Mouse (Mus musculus) left cerebral cortex, postnatal 4 days (tissue): ENCODE data around the gene Ciita. TPM values are rescaled to one million over a fixed set of nuclear protein-coding genes. Genes with fewer than 3 reads are reported as not detected.

Source experiments
- DNase-seq: peaks from one replicate; pipeline ENCODE4 v3.0.0-alpha.2; 2022
- intact Hi-C: fragments of 180-260 bp; cut with DNase I; formaldehyde crosslinking; loops from one replicate; pipeline ENCODE4 v1.15.1; 2025
- total RNA-seq, 2 experiments: library from RNA; stranded (reverse); gene quantifications; 2 replicates each; pipeline ENCODE4 v1.2.3; 2021

Gene Ciita
- total RNA-seq, 2 experiments from 2014 or later: 0.10 TPM; not detected in 1

DNA sequence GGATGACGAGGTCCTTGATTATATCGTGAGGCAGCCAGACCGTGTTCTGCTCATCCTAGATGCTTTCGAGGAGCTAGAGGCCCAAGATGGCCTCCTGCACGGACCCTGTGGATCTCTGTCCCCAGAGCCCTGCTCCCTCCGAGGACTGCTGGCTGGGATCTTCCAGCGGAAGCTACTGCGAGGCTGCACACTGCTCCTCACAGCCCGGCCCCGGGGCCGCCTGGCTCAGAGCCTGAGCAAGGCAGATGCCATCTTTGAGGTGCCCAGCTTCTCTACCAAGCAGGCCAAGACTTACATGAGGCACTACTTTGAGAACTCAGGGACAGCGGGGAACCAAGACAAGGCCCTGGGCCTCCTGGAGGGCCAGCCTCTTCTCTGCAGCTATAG lies 31.3 kb downstream of the Ciita start:
- intact Hi-C loops: no loop called here
- DNase-seq: peak; percentile 53

DNA sequence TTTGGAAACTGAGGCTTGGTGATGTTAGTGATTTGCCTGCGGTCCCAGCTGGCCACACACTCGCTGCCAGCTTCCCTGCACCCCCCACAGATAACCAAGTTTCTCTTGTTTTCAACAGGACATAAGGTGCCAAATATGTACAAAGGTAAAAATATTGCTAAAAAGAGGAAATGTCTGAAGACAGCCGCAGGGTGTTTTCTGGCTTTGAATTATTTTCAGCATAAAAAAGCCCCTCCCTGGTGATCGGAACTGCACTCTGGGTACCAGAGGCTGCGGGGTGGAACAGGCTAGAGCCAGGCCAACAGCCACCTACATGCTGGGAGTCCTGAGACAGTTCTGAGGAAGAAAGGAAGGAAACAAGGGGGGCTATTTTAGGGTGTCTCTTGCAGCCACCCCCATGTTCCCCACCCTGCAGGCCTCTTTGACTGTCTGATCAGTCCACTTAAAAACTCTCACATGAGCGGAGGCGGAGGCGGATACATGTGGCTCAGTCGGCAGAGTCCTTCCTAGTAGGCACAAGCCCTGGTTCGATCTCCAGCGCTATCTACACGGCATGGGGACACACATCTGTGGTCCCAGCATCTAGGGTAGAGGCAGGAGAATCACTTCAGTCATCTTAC lies 36.2 kb downstream of the Ciita start:
- intact Hi-C loops: no loop called here

DNA sequence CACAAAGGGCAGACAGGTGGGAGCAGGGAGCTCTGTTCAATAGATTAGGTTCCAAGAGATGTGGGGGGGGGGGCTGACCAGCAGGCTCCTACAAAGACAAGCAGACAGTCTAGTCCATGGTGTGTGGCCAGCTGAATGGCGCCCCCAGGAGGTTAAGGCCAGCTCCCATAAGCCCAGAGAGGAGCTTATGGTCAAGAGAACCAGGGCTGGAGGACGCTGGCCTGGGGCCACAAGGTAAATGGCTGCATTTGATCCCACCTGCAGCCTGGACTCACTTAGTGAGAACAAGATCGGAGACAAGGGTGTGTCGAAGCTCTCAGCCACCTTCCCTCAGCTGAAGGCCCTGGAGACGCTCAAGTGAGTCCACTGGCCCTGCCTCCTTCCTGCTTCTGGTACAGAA lies 38.2 kb downstream of the Ciita start:
- no peak for DNase-seq
- intact Hi-C loops: no loop called here

More for the DNA sequence above, 36.2 kb downstream of the Ciita start:
- DNase-seq: no peak

DNA sequence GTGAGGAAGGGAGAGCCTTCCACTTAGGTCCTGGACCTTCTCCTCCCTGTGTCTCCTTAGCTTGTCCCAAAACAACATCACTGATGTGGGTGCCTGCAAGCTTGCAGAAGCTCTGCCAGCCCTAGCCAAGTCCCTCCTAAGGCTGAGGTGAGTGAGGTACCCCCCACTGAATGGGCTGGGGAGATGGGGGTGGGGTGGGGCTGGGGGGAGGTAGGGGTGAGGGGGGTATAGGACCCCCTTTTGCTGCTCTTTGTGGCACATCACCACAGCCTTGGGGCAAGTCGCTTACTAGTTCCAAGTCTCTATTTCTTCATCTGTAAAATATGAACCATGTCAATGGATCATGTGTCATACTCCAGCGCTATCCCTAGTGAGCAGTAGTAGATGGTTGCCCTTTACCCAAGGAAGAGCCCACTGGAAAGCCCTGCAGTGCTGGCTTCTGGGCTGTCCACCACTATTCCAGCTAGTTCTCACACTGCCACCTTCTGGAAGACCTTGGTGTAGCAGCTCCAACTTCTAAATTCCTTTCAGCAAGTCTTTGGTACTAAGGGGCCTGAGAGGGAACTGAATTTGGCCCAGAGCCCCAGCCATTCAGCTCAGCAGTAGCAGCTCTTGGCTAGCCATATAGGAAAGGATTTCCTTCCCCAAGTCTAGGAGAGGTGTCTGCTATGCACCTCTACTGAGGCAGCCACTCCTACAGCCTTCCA lies 41.2 kb downstream of the Ciita start:
- peak; percentile 86 for DNase-seq
- intact Hi-C loops: loop anchor here (5.0 to 10.0 kb wide), 3 partner anchors 104 to 426 kb away; no protein-coding TSS in a partner anchor

DNA sequence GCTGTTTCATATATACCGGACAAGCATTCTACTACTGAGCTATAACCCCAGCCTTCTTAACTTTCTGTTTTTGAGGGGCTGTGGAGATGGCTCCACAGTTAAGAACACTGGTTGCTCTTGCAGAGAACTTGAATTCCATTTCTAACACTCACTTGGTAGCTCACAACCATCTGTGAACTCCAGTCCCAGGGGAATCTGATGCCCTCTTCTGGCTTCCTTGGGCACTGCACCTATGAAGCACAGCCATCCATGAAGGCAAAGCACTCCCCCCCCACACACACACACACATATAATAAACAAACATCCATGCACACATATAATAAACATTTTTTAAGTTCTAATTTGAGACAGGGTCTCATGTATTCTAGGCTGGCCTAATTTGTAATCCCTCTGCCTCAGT lies 43.0 kb downstream of the Ciita start:
- intact Hi-C loops: loop anchor here (5.0 to 10.0 kb wide), 3 partner anchors 106 to 428 kb away; no protein-coding TSS in a partner anchor
- peak; percentile 76 for DNase-seq

DNA sequence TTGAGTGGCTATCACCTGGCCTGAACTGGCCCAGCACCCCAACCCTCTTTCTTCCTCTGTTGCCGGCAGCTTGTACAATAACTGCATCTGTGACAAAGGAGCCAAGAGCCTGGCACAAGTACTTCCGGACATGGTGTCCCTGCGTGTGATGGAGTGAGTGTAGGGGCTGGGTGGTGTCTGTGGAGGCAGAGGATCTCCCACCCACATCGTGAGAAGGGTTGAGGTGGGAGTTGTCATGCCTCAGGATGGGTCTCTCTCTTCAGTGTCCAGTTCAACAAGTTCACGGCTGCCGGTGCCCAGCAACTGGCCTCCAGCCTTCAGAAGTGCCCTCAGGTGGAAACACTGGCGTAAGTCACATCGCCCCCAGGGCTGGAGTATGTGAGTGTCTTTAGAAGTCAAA lies 43.8 kb downstream of the Ciita start:
- DNase-seq: no peak
- intact Hi-C loops: loop anchor here (5.0 to 10.0 kb wide), 3 partner anchors 106 to 429 kb away; no protein-coding TSS in a partner anchor

DNA sequence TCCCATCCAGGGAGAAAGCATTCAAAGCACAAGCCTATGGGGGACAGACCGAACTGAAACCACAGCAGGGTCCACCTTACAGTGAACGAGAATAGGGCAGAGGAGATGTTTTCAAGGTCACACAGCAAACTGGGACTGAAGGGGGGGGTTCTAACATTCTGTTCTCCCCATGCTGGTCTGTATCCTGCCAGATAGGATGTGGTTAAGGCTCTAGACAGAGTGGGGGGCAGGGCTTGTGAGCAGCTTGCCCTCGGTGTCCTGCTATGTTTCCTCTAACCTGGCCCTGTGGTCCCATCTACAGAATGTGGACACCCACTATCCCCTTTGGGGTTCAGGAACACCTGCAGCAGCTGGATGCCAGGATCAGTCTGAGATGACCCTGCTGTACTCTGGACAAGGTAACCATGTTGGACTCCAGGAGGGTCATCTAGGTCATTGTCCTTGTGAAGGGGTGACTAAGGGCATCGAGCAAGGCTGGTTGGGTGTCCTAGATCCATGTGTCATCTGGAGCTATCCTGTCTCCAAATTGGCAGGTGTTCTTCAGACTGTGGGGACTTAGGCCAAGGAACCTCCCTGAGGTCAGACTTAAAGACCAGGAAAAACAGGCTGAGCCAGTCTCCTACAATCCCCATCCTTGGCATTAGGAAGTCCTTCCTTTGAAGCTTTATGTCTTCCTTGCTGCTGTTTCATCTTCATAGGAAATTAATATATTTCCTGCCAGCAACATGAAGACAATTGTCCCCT lies 45.2 kb downstream of the Ciita start:
- no peak for DNase-seq
- intact Hi-C loops: loop anchor here (5.0 to 10.0 kb wide), 3 partner anchors 108 to 430 kb away; no protein-coding TSS in a partner anchor

DNA sequence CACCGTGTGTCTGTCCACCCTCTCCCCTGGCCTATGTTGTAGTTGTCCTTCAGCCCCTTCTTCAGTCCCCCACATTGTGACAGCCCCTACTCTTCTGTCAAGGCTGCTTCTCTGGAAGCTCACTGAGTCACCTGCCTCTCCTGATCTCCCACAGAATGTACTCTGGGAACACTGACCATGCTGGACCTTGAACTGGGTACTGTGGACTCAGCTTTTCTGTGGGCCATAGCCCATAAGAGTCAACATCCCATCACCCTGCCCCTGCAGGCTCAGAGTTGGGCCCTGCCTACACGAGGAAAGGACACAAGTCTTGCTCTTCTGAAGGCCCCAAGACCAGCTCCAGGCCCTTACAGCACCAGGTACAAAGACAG lies 45.7 kb downstream of the Ciita start:
- intact Hi-C loops: loop anchor here (10.0 kb wide), 1 partner anchor 431 kb away; no protein-coding TSS in a partner anchor
- no peak for DNase-seq

DNA sequence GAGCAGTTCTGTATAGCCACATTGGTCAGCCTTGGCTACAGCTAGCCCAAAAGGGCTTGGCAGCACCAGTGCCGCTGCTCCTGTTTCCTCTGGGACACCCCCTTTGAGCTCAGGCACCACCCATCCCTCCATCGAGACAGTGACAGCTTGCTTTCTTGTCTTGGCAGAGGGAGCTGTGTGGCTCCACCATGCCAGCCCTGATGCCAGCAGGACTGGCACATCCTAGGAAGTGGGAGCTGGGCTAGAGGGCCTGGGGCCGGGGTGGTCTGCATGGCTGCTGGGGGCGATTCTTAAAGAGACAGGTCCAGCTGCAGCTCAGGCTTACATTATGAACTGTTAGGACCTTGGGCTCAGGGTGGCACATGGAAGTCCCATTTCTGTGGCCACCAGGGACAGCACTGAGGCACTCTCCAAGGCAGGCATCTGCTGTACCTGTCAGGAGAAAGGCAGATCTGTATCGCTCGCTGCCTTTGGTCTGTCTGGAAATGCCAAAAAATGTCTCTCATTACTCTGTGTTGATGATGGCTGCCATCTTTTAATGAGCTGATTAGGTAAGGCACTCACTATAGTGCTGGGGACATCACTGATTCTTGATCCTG lies 47.3 kb downstream of the Ciita start:
- DNase-seq: peak; percentile 69
- intact Hi-C loops: loop anchor here (10.0 kb wide), 1 partner anchor 432 kb away; no protein-coding TSS in a partner anchor

DNA sequence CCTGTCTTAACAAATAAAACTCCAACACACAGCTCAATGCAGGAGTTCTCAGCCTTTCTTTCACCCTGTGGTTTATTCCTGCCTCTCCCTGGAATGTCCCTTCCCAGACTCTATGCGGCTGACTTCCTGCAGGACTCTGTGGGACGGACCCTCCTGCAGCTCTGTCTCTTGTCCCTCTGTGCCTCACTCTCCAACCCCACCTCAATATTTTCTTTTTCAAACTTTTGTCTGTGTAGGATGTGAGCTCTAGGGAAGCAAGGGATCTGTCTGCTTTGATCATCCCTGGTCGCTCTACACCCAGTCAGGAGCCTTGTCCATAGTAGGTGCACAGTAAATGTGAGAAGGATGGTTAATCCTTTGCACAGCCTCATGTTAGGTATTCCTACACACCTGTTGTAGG lies 48.5 kb downstream of the Ciita start:
- no peak for DNase-seq
- intact Hi-C loops: loop anchor here (10.0 kb wide), 1 partner anchor 434 kb away; no protein-coding TSS in a partner anchor

DNA sequence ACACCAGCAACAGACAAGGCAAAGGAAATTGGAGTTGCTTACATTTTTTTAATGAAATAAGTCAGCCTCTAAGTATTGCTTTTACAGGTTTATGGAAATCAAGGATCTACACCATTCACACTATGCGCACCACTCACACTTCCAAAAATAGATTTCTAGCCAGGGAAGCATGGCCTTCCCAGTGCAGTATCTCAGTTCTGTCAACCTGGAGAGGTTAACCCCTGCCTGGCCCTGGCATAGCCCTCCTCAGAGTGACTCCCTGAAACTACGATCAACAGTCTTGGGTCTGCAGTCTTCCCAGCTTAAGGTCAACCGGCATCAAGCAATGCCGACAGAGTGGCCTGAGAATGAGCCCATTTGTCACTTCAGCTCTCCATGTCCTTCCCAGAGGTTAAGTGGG lies 50.3 kb downstream of the Ciita start:
- DNase-seq: no peak
- intact Hi-C loops: no loop called here

DNA sequence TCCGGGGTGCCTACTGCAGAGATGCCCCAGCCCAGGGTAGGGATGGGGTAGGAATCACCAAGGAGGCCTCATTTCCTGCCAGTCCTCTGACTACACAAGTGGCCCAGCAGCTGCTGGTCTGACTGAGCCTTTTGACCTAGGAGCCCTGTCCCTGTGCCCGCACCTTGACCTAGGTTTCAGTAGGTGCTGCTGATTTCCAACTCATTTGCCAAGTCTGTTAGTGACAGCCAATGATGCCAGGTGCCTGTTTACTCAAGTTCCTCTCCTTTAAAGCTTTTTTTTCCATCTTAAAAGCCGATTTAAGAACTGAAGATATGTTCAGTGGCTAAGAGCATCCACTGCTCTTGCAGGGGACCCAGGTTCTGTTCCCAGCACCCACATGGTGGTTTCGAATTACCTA lies 53.9 kb downstream of the Ciita start:
- intact Hi-C loops: no loop called here
- no peak for DNase-seq

DNA sequence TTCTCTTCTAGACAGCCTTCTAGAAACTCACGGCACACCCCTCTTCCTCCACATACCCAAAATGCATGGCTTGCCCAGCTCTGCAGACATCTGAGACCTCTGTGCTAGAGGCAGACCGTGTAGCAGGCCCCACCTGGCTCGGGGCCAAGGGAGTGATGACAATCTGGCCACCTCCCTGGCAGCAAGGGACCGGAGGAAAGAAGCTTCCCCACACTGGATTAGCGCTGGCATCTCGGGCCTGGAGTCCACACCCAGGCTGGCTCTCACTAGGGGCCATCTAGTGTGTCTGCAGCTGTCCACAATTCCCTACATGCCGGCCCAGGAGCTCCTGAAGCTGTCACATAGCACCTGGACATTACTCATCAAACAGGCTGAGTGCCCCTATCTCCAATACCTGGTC lies 54.7 kb downstream of the Ciita start:
- intact Hi-C loops: no loop called here
- DNase-seq: peak; percentile 92

DNA sequence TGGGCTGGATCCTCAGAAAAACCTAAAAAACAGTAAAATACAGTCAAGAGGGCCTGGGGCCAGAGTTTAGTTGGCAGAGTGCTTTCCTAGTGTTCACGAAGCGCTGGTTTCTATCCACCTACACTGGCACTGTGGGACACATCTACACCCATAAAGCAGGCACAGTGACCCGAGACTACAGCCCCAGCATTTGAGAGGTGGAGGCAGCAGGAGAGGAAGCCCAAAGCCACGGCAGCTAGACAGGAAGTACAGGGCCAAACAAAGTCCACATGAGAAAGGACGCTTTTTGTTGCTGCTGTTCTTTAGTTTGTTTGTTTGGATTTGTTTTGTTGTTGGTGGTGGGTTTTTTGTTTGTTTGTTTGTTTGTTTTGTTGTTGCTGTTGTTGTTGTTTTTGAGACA lies 56.5 kb downstream of the Ciita start:
- intact Hi-C loops: no loop called here
- DNase-seq: no peak

DNA sequence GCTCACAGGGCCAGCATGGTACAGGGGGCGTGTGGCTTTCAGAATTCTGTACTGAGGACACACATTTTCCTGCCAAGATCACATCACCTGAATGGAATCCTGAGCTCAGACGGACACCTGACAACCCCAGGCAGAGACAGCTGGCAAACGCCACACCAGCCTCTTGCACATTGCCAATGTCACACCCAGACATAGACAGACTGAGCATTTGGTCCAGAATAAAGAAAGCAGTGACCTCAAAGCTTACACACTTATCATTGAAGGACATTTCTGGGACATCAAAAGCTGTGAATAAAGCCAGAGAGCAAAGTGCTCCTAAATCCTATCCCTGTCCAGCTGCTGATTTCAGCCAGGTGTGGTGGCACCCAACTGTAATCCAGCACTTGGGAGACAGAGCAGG lies 57.1 kb downstream of the Ciita start:
- DNase-seq: no peak
- intact Hi-C loops: no loop called here

DNA sequence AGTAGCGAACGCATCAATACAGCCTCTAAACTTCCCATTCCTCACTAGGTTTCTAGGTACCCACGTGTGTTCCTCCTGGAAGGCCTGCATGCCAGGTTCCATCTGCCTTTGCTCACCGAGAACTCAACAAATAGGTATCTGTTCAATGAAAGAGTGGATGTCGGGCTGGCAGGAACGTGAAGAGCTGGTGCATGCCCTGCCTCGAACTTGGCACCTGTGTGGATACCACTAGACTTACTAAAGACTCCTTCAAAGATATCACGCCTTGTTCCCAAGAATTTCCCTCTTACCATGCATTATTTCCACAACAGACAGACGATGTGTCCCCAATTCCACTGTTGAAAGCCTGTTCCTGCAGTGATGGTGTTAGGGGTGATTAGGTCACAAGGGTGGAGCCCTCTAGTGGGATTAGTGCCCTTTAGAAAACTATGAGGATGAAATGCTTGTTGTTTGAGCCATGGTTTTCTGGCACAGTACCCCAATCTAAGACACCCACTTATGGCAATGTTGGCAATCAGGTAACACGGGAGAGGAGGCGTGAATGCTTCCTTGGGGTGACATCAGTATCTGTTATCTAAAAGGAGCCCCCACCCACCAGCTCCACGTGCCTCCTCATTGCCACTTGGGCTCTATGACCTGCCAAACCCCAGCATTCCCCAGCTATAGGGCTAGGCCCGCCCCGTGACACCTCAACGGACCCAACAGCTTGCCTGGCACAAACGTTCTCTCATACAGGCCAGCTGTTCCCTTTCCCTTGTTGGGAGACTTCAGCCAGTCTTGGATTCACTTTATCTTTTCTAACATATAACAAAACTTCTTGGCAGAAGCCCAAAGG lies 61.1 kb downstream of the Ciita start:
- no peak for DNase-seq
- intact Hi-C loops: no loop called here

DNA sequence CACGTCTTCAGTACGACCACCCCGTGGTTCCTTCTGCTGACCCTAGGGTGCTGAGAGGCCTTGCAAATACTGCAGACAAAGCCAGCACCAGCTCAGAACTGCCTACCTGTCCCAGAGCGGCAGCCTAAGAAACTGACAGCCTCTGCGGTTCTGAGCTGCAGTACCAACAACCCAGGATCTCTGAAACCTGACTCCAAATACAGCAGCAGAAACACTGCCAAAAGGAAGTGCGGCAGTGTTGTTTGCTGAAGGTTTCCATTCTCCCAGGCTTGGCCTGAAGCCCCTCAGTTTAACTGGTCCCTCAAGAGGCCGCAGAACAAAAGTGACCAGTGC lies 61.7 kb downstream of the Ciita start:
- intact Hi-C loops: no loop called here
- no peak for DNase-seq

DNA sequence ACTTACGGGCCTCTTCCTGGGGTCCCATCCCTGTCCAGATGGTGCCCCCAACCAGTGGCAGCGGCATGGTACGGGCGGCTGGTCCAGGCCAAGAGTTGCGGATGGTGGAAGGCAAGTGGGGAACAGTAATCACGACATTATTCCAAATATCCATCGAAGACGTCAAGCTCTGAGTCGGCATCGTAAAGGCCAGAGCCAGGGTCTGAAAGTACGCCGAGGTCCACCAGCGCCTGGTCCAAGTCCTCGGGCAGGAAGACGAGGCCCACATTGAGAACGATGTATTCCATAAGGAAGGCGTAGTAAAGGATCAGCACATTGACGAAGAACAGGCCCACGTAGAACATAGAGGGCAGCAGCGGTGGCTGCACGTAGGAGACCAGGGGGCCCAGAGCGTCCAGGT lies 62.4 kb downstream of the Ciita start:
- intact Hi-C loops: no loop called here
- no peak for DNase-seq

DNA sequence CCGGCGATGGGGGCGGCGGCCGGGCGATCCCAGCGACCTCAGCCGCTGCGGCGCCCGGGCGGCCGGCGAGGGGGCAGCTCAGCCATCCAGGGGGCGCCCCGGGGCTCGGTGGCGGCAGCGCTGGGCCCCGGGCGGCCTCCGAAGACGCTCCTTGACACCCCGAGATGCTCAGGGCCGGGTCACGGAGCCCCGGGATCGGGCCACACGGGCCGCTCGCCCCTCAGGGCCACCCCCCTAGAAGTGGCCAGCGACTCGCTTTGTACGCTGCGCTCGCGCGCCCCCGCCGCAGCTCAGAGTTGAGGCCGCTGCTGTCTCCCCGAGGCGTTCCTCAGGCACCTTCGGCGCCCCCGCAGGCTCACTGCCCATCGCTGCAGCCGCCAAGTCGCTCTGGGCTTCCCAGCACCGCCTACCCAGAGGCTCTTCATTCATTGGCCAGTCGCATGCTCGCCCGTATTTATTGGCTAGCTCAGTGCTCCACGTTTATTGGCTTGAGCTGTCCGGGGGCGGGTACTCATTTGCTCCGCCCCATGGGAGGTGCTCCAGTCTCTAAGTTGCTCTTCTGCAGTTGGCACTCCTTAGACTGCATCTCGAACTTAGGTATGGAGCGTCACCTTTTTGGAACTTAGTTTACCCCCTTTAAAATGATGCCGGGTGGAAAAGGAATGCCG lies 63.0 kb downstream of the Ciita start, which contains the start of gene Dexi:
Gene Dexi, minus strand, starts transcription at position 357 of the 668 bp plus-strand sequence.
- peak; percentile 95 for DNase-seq
- intact Hi-C loops: no loop called here
